Mouse (Mus musculus): ENCODE data around the gene St3gal3. TPM values are rescaled to one million over a fixed set of nuclear protein-coding genes. Genes with fewer than 3 reads are reported as not detected.

Gene St3gal3
- total and polyA plus RNA-seq, 3 experiments, result 16.4 to 23.3 TPM; not detected in 1

GRCm38 (mm10) chr4:117886644-117887043 lies 248.1 kb downstream of the St3gal3 start:
- Histone ChIP-seq H3K27me3 (ENCODE audit: control insufficient read depth in 1 of 2, insufficient read depth in 2 of 2, low read length in 2 of 2) (no peaks in the 10 kb centered on the region), H3K9me3 (replicated peaks; ENCODE audit: insufficient read depth, low read length) (no peaks in the 10 kb centered on the region), H3K36me3 (ENCODE audit: control insufficient read depth in 1 of 2, insufficient read depth in 2 of 2, low read length in 2 of 2) (peaks cover 0 to 3% of the 10 kb centered on the region in 2 experiments; a peak in 3 of 4 replicates), H3K4me3 (ENCODE audit: control insufficient read depth in 1 of 2, insufficient read depth in 1 of 2, low read depth in 2 of 2, low read length in 2 of 2) (peak overlapping the region; percentile 59 to 90), H3K4me1 (ENCODE audit: control insufficient read depth in 1 of 2, insufficient read depth in 2 of 2, low read length in 2 of 2) (peaks cover 0 to 15% of the 10 kb centered on the region in 2 experiments; a peak in 3 of 4 replicates), H3K79me2 (ENCODE audit: control insufficient read depth, insufficient read depth, low read length, poor library complexity) (peaks cover 24% of the 10 kb centered on the region), H3K9ac (ENCODE audit: control insufficient read depth, low read depth, low read length, poor library complexity, severe bottlenecking) (peak overlapping the region; percentile 93), H3K27ac (ENCODE audit: control insufficient read depth, low read depth, low read length) (peak overlapping the region; percentile 62)
- DNase-seq (ENCODE audit: low read depth, low spot score), result peak; percentile 76
- TF ChIP-seq CHD2 (IDR thresholded peaks at IDR 0.05; ENCODE audit: low read length), result no peak
- no peak for TF ChIP-seq USF2 (IDR thresholded peaks at IDR 0.05; ENCODE audit: borderline replicate concordance in 1 of 2, insufficient read depth in 1 of 2, low read depth in 1 of 2, low read length in 2 of 2)
- no peak for TF ChIP-seq JUND (IDR thresholded peaks at IDR 0.05; ENCODE audit: low read depth, low read length)
- 0 out of 2 replicates have a peak, but pooled peaks have one; percentile 43 for TF ChIP-seq ETS1 (IDR thresholded peaks at IDR 0.05; ENCODE audit: low read depth, low read length)
- no peak for TF ChIP-seq TBP (IDR thresholded peaks at IDR 0.05; ENCODE audit: low read depth, low read length)
- TF ChIP-seq MAFK (IDR thresholded peaks at IDR 0.05; ENCODE audit: borderline replicate concordance, low read depth, low read length), result no peak
- 0 out of 2 replicates have a peak, but pooled peaks have one; percentile 6 for TF ChIP-seq ZMIZ1 (IDR thresholded peaks at IDR 0.05; ENCODE audit: low read depth, low read length)
- peak in 1 of 2 experiments; percentile 8; a peak in 1 of 4 replicates for TF ChIP-seq EP300 (IDR thresholded peaks at IDR 0.05; ENCODE audit: low read depth in 1 of 2, low read length in 2 of 2)
- TF ChIP-seq BHLHE40 (IDR thresholded peaks at IDR 0.05; ENCODE audit: borderline replicate concordance, low read depth, low read length), result no peak
- TF ChIP-seq ZNF384 (IDR thresholded peaks at IDR 0.05; ENCODE audit: low read depth, low read length), result peak; percentile 82
- TF ChIP-seq SMC3 (IDR thresholded peaks at IDR 0.05; ENCODE audit: low read depth, low read length), result no peak; the same call in 1 of the 2 replicates
- TF ChIP-seq MAX (IDR thresholded peaks at IDR 0.05; ENCODE audit: low read length), result no peak
- no peak; the same call in none of the 2 replicates for TF ChIP-seq SIN3A (IDR thresholded peaks at IDR 0.05; ENCODE audit: low read length)
- TF ChIP-seq CHD1 (IDR thresholded peaks at IDR 0.05; ENCODE audit: low read depth, low read length), result no peak
- TF ChIP-seq UBTF (IDR thresholded peaks at IDR 0.05; ENCODE audit: borderline replicate concordance, insufficient read depth, low read depth, low read length), result no peak

GRCm38 (mm10) chr4:117885994-117886393 lies 248.7 kb downstream of the St3gal3 start:
- H3K9ac ChIP-seq (ENCODE audit: control insufficient read depth, low read depth, low read length, poor library complexity, severe bottlenecking), result peak overlapping the region; percentile 93

More at GRCm38 (mm10) chr4:117885994-117886393, 248.7 kb downstream of the St3gal3 start:
- Histone ChIP-seq H3K9me3 (replicated peaks; ENCODE audit: insufficient read depth, low read length) (no peaks in the 10 kb centered on the region), H3K27ac (ENCODE audit: control insufficient read depth, low read depth, low read length) (no peak overlapping the region; the same call in 1 of the 2 replicates), H3K36me3 (ENCODE audit: control insufficient read depth in 1 of 2, insufficient read depth in 2 of 2, low read length in 2 of 2) (peaks cover 0 to 3% of the 10 kb centered on the region in 2 experiments; a peak in 3 of 4 replicates), H3K27me3 (ENCODE audit: control insufficient read depth in 1 of 2, insufficient read depth in 2 of 2, low read length in 2 of 2) (no peaks in the 10 kb centered on the region), H3K4me1 (ENCODE audit: control insufficient read depth in 1 of 2, insufficient read depth in 2 of 2, low read length in 2 of 2) (peaks cover 0 to 13% of the 10 kb centered on the region in 2 experiments; a peak in 3 of 4 replicates), H3K79me2 (ENCODE audit: control insufficient read depth, insufficient read depth, low read length, poor library complexity) (peaks cover 17% of the 10 kb centered on the region), H3K4me3 (ENCODE audit: control insufficient read depth in 1 of 2, insufficient read depth in 1 of 2, low read depth in 2 of 2, low read length in 2 of 2) (peak overlapping the region; percentile 59 to 90; a peak in 3 of 4 replicates)
- no peak for DNase-seq (ENCODE audit: low read depth, low spot score)
- TF ChIP-seq SIN3A (IDR thresholded peaks at IDR 0.05; ENCODE audit: low read length) (no peak), JUND (IDR thresholded peaks at IDR 0.05; ENCODE audit: low read depth, low read length) (no peak), USF1 (IDR thresholded peaks at IDR 0.05; ENCODE audit: low read depth, low read length) (no peak), TCF12 (IDR thresholded peaks at IDR 0.05; ENCODE audit: low read depth, low read length) (no peak), ELF1 (IDR thresholded peaks at IDR 0.05; ENCODE audit: low read depth, low read length) (no peak), USF2 (IDR thresholded peaks at IDR 0.05; ENCODE audit: borderline replicate concordance in 1 of 2, insufficient read depth in 1 of 2, low read depth in 1 of 2, low read length in 2 of 2) (no peak), NELFE (IDR thresholded peaks at IDR 0.05; ENCODE audit: low read depth, low read length) (no peak), HCFC1 (IDR thresholded peaks at IDR 0.05; ENCODE audit: low read depth, low read length) (no peak), BHLHE40 (IDR thresholded peaks at IDR 0.05; ENCODE audit: borderline replicate concordance, low read depth, low read length) (no peak), POLR2A (IDR thresholded peaks at IDR 0.05; ENCODE audit: control insufficient read depth in 1 of 2, insufficient read depth in 1 of 2, low read depth in 1 of 2, low read length in 2 of 2, poor library complexity in 1 of 2) (no peak), EP300 (IDR thresholded peaks at IDR 0.05; ENCODE audit: low read depth in 1 of 2, low read length in 2 of 2) (no peak), CHD2 (IDR thresholded peaks at IDR 0.05; ENCODE audit: low read length) (no peak), TBP (IDR thresholded peaks at IDR 0.05; ENCODE audit: low read depth, low read length) (no peak), UBTF (IDR thresholded peaks at IDR 0.05; ENCODE audit: borderline replicate concordance, insufficient read depth, low read depth, low read length) (no peak), POLR2AphosphoS5 (IDR thresholded peaks at IDR 0.05; ENCODE audit: borderline replicate concordance, low read depth, low read length) (no peak), E2F4 (IDR thresholded peaks at IDR 0.05; ENCODE audit: borderline replicate concordance, low read depth, low read length) (no peak), MYB (IDR thresholded peaks at IDR 0.05; ENCODE audit: low read depth, low read length) (no peak)
